Mouse (Mus musculus) gastrocnemius, adult 8-10 months (tissue): ENCODE data around the gene Atp2a3. TPM values are rescaled to one million over a fixed set of nuclear protein-coding genes. Genes with fewer than 3 reads are reported as not detected.
A peak's percentile ranks its signal among the peaks of the same experiment; 100 is the strongest.

Experiments
- DNase-seq, 2 experiments: peaks; one replicate each; pipeline ENCODE4 v3.0.0; 2022; ENCODE audit warnings: low spot score in 2 of 2
- total RNA-seq, 4 experiments: library from RNA; stranded (reverse); gene quantifications; 2 replicates each; pipeline ENCODE4 v1.2.4; 2022

Atp2a3 gene
- total RNA-seq, 4 experiments from 2014 or later = 3.4 to 6.6 (median 4.9) TPM

- peak; percentile 22 to 35 for DNase-seq
These were observed 40.1 kb downstream of the Atp2a3 start for GRCm38 (mm10) chr11:73001029-73001428.

- DNase-seq = peak; percentile 21 to 52
These were observed 45.4 kb downstream of the Atp2a3 start for GRCm38 (mm10) chr11:73006377-73006776.

GRCm38 (mm10) chr11:73007113-73007512, 46.1 kb downstream of the Atp2a3 start:
- no peak for DNase-seq

GRCm38 (mm10) chr11:73007698-73008481, 46.9 kb downstream of the Atp2a3 start:
- peak in 1 of 2 experiments; percentile 24 for DNase-seq

GRCm38 (mm10) chr11:73008826-73009225, 47.9 kb downstream of the Atp2a3 start:
- no peak for DNase-seq

GRCm38 (mm10) chr11:73009531-73010274, 48.7 kb downstream of the Atp2a3 start:
- DNase-seq = no peak

GRCm38 (mm10) chr11:73013981-73014380, 53.0 kb downstream of the Atp2a3 start:
- DNase-seq = no peak

- DNase-seq = no peak
These were observed 53.9 kb downstream of the Atp2a3 start for GRCm38 (mm10) chr11:73014831-73015344.

- peak; percentile 52 to 64 for DNase-seq
These were observed 54.6 kb downstream of the Atp2a3 start for GRCm38 (mm10) chr11:73015391-73016102.

- DNase-seq = no peak
These were observed 55.1 kb downstream of the Atp2a3 start for GRCm38 (mm10) chr11:73016103-73016420.

- peak; percentile 86 to 87 for DNase-seq
These were observed 57.6 kb downstream of the Atp2a3 start, which contains the start of gene Camkk1 for GRCm38 (mm10) chr11:73018471-73019146. Gene Camkk1, plus strand, starts transcription at chr11:73019008.

- DNase-seq = no peak
These were observed 58.3 kb downstream of the Atp2a3 start for GRCm38 (mm10) chr11:73019147-73019795.

GRCm38 (mm10) chr11:73020953-73021800, 60.2 kb downstream of the Atp2a3 start:
- no peak for DNase-seq

GRCm38 (mm10) chr11:73023099-73023498, 62.1 kb downstream of the Atp2a3 start:
- peak; percentile 59 to 73 for DNase-seq

GRCm38 (mm10) chr11:73023827-73024226, 62.9 kb downstream of the Atp2a3 start:
- no peak for DNase-seq

GRCm38 (mm10) chr11:73024236-73024904, 63.4 kb downstream of the Atp2a3 start:
- DNase-seq = no peak

- no peak for DNase-seq
These were observed 66.0 kb downstream of the Atp2a3 start for GRCm38 (mm10) chr11:73026961-73027360.

- DNase-seq = peak; percentile 72
These were observed 70.0 kb downstream of the Atp2a3 start for GRCm38 (mm10) chr11:73030821-73031498.

GRCm38 (mm10) chr11:73031536-73031935, 70.6 kb downstream of the Atp2a3 start:
- DNase-seq = no peak
